Mouse (Mus musculus): ENCODE measurements at regions not wholly inside any gene's neighbourhood (a gene's known extent, or its start where the extent isn't known, plus 50 kb on each side); places are given as distances from the start of the nearest gene placed in this dataset.

DNA sequence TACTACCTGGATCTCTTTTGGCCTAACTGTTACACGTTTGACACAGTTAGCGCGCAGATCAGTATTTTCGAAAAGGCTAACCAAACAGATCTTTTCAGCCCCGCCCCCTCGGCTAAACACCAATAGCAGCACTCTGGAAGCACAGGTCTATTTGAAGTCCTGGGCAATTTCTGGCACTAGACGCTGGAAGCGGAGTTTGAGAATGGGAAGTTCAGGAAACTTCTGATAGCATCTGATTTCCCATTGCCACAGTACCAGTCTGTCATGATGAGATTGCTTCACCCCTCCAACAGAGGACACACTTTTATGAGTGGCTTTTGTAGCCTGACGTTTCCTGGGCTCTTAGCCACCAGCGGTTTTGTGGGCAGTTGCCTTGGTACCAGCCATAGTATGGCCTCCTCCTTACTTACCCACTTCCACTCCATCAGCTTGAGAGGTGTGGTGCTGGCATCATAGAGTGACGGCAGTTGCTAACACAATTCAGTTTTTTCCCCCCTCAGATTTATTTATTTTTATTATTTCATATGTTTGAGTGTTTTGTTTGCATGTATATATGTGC is 55.1 kb upstream of the Eln start:
- TF ChIP-seq GATA1 (IDR thresholded peaks at IDR 0.05; ENCODE audit: borderline replicate concordance, low read length) (no peak), TAL1 (conservative IDR thresholded peaks at IDR 0.05; ENCODE audit: low read depth, low read length) (no peak), CTCF (IDR thresholded peaks at IDR 0.05; ENCODE audit: low read depth, low read length) (no peak), POLR2AphosphoS5 (IDR thresholded peaks at IDR 0.05; ENCODE audit: insufficient replicate concordance, low read depth, low read length) (no peak)
